Mouse (Mus musculus): Measurements from ENCODE around the gene Ren1.

DNA sequence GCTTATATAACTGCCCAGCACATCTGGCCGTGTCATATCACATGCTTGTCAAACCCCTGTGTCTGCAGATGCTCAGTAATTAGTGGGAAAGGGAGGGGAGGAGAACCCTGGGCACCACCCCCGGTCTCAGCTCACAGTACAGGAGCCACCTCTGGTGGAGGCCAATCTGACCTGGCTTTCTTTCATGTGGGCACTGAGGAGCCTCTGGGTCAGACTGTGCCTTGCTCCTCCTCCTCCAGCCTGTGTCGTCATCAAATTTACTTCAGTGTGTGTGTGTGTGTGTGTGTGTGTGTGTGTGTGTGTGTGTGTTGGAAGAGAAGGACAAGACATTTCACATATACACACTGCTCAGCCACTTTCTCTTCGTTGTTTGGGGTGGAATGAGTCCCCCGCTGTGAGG lies 27.0 kb upstream of the Ren1 start:
- TF ChIP-seq POLR2A (IDR thresholded peaks at IDR 0.05; ENCODE audit: low read depth, low read length), result no peak
- no peak for TF ChIP-seq CTCF (conservative IDR thresholded peaks at IDR 0.05; ENCODE audit: insufficient read depth, insufficient read length, low read depth, low read length)

All from kidney, adult 2 months (tissue).